Mouse (Mus musculus): ENCODE measurements around the gene Trp53i13. TPM values are rescaled to one million over a fixed set of nuclear protein-coding genes. Genes with fewer than 3 reads are reported as not detected.

The Trp53i13 gene
- polyA plus RNA-seq, 1 experiment from 2014 or later: 31.7 TPM

DNA sequence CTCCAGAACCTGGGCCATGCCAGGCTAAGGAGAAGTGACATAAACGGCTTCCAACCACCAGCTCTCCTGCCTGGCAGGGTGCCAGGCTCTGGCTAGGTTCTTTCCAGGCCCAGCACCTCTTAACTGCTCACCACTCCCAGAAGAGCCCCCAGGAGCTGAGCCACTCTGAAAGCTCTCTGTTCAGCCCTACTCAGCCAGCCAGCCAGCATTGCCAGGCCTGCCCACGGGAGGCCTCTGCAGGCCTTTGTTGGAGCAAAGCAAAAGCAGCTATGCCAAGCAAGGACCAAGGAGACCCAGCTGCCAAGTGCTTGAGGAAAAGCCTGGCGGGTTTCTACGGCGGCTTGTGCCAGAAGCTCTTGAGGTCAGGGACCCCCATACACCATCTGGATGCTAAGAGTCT, 29.0 kb downstream of the Trp53i13 start:
- Histone ChIP-seq H3K4me2 (peak overlapping the region; percentile 81), H3K9ac (peak overlapping the region; percentile 30; the same call in 1 of the 2 replicates), H3K27ac (peak overlapping the region; percentile 57), H3K4me3 (replicated peaks) (peak overlapping the region; percentile 0; the same call in 1 of the 2 replicates), H3K27me3 (no peaks in the 10 kb centered on the region), H3K9me3 (no peaks in the 10 kb centered on the region), H3K4me1 (peaks cover 76% of the 10 kb centered on the region), H3K36me3 (replicated peaks) (peaks cover 3% of the 10 kb centered on the region; the same call in 1 of the 2 replicates)
- no peak for ATAC-seq (ENCODE audit: low FRiP score)
- WGBS: 56% methylated on average over 5 of the region's 5 CpGs

DNA sequence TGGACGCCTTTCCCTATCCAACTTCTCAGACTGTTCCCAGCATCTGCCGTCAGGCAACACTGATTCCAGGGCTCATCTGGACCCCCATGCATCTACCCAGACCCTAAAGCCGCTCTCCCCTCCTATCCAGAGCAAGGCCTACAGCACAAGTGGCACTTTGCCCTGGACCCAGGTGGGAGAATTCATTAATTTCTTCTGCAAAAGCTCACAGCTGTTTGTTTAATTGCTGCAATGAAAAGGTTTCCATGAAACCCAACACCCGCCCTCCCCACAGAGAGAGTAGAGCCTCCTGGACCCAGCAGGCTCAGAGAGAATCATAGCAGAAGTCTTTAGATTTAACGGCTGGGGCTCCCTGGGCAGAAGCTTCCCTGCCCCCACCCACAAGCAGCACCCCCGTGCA, 30.6 kb downstream of the Trp53i13 start:
- no peak; the same call in 1 of the 2 replicates for ATAC-seq (ENCODE audit: low FRiP score)
- peaks cover 67% of the 10 kb centered on the region for H3K4me1 ChIP-seq
- no peaks in the 10 kb centered on the region for H3K9me3 ChIP-seq
- WGBS: 35% methylated on average over 6 of the region's 6 CpGs
- H3K36me3 ChIP-seq (replicated peaks): peaks cover 3% of the 10 kb centered on the region; the same call in 1 of the 2 replicates
- 0 out of 2 replicates have a peak overlapping the region, but pooled peaks have one; percentile 1 for H3K4me3 ChIP-seq (replicated peaks)
- peak overlapping the region; percentile 57 for H3K27ac ChIP-seq
- no peak overlapping the region; the same call in 1 of the 2 replicates for H3K9ac ChIP-seq
- H3K4me2 ChIP-seq: peak overlapping the region; percentile 81
- no peaks in the 10 kb centered on the region for H3K27me3 ChIP-seq

DNA sequence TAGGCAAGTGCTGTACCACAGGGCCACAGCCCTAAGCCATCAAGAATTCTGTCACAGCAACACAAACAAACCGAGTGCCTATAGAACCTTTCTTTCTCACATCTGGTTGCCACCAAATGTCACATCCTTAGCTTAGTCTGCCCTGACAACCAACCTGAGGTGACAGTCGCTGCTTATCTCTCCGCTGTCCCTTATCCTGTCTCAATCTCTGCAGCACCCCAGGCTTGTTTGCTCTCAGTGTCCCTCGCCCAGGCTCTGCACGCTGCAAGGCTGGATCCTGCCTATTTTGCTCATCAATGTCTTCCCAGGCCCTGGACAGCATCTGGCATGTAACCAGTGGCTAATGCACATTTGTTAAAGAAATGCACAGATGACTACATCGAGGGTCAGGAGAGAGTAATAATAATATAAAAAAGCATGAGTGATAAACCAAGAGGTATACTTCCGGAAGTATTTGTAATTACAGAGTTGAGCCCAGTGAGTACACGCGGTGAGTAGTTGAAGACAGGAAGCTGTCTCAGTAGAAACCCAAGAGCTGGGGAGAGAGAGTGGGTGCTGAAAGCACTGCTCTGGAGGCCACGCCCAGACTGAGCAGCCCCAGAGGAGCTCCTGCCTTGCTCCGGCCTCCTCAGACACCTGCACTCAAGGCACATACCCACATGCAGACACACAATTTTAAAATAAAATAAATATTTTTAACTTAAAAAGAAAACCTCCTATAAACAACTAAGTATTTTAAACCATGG, 32.1 kb downstream of the Trp53i13 start:
- no peak for ATAC-seq (ENCODE audit: low FRiP score)
- Histone ChIP-seq H3K27me3 (no peaks in the 10 kb centered on the region), H3K4me1 (peaks cover 62% of the 10 kb centered on the region), H3K36me3 (replicated peaks) (peaks cover 3% of the 10 kb centered on the region; the same call in 1 of the 2 replicates), H3K4me3 (replicated peaks) (no peak overlapping the region), H3K27ac (no peak overlapping the region), H3K9me3 (no peaks in the 10 kb centered on the region), H3K4me2 (no peak overlapping the region), H3K9ac (no peak overlapping the region)
- 84% methylated on average over 11 of the region's 11 CpGs for WGBS

GRCm38 (mm10) chr11:77483043-77483442, 32.7 kb downstream of the Trp53i13 start:
- ATAC-seq (ENCODE audit: low FRiP score): no peak
- Histone ChIP-seq H3K9me3 (no peaks in the 10 kb centered on the region), H3K4me2 (no peak overlapping the region), H3K36me3 (replicated peaks) (peaks cover 3% of the 10 kb centered on the region; the same call in 1 of the 2 replicates), H3K4me1 (peaks cover 55% of the 10 kb centered on the region), H3K4me3 (replicated peaks) (no peak overlapping the region), H3K27ac (no peak overlapping the region), H3K9ac (no peak overlapping the region), H3K27me3 (no peaks in the 10 kb centered on the region)
- 70% methylated on average over 3 of the region's 3 CpGs for WGBS

DNA sequence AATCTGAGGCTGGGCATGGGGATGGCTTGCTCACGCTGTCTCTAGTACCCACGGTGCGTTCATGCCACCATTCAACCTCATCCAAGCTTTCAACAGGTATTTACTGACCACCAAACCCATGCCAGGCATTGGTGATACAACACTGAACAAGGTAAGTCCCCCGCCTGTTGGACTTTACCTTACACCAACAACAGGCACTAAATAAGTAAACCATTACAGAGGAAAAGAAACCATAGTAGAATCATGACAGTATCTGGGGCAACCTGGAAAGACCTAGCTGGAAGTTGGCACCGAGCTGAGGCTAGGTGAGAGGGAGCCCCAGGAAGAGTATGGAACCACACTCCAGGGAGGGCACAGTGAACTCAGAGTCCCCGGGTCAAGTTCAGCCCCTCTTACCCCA, 38.9 kb downstream of the Trp53i13 start:
- WGBS: 90% methylated on average over 6 of the region's 6 CpGs
- H3K4me1 ChIP-seq: peaks cover 8% of the 10 kb centered on the region; the same call in 1 of the 2 replicates
- no peaks in the 10 kb centered on the region for H3K9me3 ChIP-seq
- H3K27ac ChIP-seq: no peak overlapping the region
- ATAC-seq (ENCODE audit: low FRiP score): no peak
- H3K9ac ChIP-seq: no peak overlapping the region
- H3K4me3 ChIP-seq (replicated peaks): no peak overlapping the region
- no peak overlapping the region for H3K4me2 ChIP-seq
- no peaks in the 10 kb centered on the region for H3K27me3 ChIP-seq
- H3K36me3 ChIP-seq (replicated peaks): peaks cover 38% of the 10 kb centered on the region

DNA sequence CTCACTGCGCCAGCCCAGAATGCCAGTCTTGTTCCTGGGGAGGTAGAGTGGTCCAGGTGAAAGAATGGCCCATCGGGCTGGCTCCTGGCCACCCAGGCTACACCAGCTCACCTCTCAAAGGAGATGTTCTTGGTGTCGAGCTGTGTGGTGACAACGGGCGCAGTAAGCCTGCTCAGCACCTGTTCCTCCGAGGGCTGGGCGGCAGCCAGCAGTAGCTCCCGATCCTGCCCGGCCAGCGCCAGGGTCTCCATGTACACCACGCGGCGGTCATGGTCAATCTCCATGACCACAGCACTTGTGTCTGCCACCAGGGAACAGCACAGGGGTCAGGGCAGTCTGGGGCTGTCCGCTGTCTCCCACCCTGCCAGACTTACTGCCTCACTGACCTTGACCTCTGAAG, 39.6 kb downstream of the Trp53i13 start:
- WGBS: 95% methylated on average over 14 of the region's 14 CpGs
- Histone ChIP-seq H3K27me3 (no peaks in the 10 kb centered on the region), H3K4me2 (no peak overlapping the region), H3K9me3 (no peaks in the 10 kb centered on the region), H3K36me3 (replicated peaks) (peaks cover 44% of the 10 kb centered on the region), H3K9ac (no peak overlapping the region), H3K4me1 (0 out of 2 replicates have a peak, but pooled peaks cover 4% of the 10 kb centered on the region), H3K4me3 (replicated peaks) (no peak overlapping the region), H3K27ac (no peak overlapping the region)
- no peak for ATAC-seq (ENCODE audit: low FRiP score)

DNA sequence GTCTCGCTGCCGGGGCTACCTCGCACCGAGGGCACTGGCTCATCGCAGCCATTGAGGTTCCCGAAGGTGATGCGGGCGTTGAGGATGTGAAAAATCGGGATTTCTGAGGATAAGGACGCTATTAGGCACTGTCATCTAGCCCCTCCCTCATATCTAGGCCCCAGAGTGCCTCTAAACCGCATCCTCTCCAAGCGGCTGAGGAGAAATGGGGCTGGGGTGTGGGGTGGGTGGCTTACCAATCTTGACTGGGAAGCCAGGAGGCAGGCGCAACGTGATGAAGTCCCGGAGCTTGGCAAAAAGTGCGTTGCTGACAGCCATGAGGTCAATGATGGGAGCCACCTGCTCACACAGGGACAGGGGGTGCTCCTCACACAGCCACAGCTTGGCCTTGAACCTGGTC, 43.0 kb downstream of the Trp53i13 start:
- peaks cover 57% of the 10 kb centered on the region for H3K36me3 ChIP-seq (replicated peaks)
- H3K4me3 ChIP-seq (replicated peaks): no peak overlapping the region
- peaks cover 3% of the 10 kb centered on the region; the same call in 1 of the 2 replicates for H3K4me1 ChIP-seq
- H3K27me3 ChIP-seq: peaks cover 18% of the 10 kb centered on the region
- H3K4me2 ChIP-seq: no peak overlapping the region
- no peak overlapping the region for H3K9ac ChIP-seq
- ATAC-seq (ENCODE audit: low FRiP score): no peak
- no peaks in the 10 kb centered on the region for H3K9me3 ChIP-seq
- 91% methylated on average over 16 of the region's 16 CpGs for WGBS
- H3K27ac ChIP-seq: no peak overlapping the region

GRCm38 (mm10) chr11:77471407-77471806, 44.4 kb downstream of the Trp53i13 start:
- 75% methylated on average over 26 of the region's 29 CpGs for WGBS
- H3K27me3 ChIP-seq: peaks cover 31% of the 10 kb centered on the region
- no peak for ATAC-seq (ENCODE audit: low FRiP score)

GRCm38 (mm10) chr11:77468397-77468796, 47.4 kb downstream of the Trp53i13 start:
- WGBS: 86% methylated on average over 9 of the region's 9 CpGs
- H3K4me3 ChIP-seq (replicated peaks): no peak overlapping the region
- no peak for ATAC-seq (ENCODE audit: low FRiP score)
- peaks cover 6% of the 10 kb centered on the region; the same call in 1 of the 2 replicates for H3K4me1 ChIP-seq
- H3K9me3 ChIP-seq: no peaks in the 10 kb centered on the region
- no peak overlapping the region for H3K27ac ChIP-seq
- peaks cover 61% of the 10 kb centered on the region for H3K27me3 ChIP-seq
- no peak overlapping the region for H3K9ac ChIP-seq
- no peak overlapping the region for H3K4me2 ChIP-seq
- peaks cover 34% of the 10 kb centered on the region for H3K36me3 ChIP-seq (replicated peaks)

More at GRCm38 (mm10) chr11:77471407-77471806, 44.4 kb downstream of the Trp53i13 start:
- Histone ChIP-seq H3K4me3 (replicated peaks) (no peak overlapping the region), H3K27ac (no peak overlapping the region), H3K4me1 (peaks cover 6% of the 10 kb centered on the region; the same call in 1 of the 2 replicates), H3K4me2 (no peak overlapping the region), H3K9me3 (no peaks in the 10 kb centered on the region), H3K36me3 (replicated peaks) (peaks cover 54% of the 10 kb centered on the region), H3K9ac (no peak overlapping the region)

GRCm38 (mm10) chr11:77467784-77468183, 48.0 kb downstream of the Trp53i13 start:
- H3K27ac ChIP-seq: no peak overlapping the region
- WGBS: 10% methylated on average over 20 of the region's 20 CpGs
- ATAC-seq (ENCODE audit: low FRiP score): no peak

DNA sequence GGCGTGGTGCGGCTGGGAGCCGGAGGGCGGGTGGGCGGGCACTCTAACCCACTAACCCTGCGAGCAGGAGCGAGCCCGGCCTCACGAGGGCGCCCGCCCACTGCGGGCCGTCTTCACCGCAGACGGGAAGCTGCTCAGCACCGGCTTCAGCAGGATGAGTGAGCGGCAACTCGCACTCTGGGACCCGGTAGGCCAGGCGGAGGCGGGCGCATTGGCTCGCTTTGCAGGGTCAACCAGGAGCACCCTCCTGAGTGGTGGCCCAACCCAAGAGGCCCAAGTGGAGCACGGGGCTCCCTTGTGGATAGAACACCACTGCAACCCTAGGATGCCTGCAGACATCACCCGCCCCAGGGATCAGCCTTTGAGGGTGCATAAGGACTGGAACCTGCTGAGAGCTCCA, 48.6 kb downstream of the Trp53i13 start:
- peaks cover 22% of the 10 kb centered on the region for H3K36me3 ChIP-seq (replicated peaks)
- H3K27ac ChIP-seq: no peak overlapping the region
- H3K4me1 ChIP-seq: peaks cover 15% of the 10 kb centered on the region
- 5% methylated on average over 25 of the region's 25 CpGs for WGBS
- ATAC-seq (ENCODE audit: low FRiP score): no peak; the same call in 1 of the 2 replicates
- no peak overlapping the region for H3K9ac ChIP-seq
- no peak overlapping the region; the same call in 1 of the 2 replicates for H3K4me2 ChIP-seq
- no peak overlapping the region for H3K4me3 ChIP-seq (replicated peaks)
- peaks cover 73% of the 10 kb centered on the region for H3K27me3 ChIP-seq
- H3K9me3 ChIP-seq: no peaks in the 10 kb centered on the region

More at GRCm38 (mm10) chr11:77467784-77468183, 48.0 kb downstream of the Trp53i13 start:
- H3K9ac ChIP-seq: no peak overlapping the region
- peak overlapping the region; percentile 31 for H3K4me2 ChIP-seq
- H3K36me3 ChIP-seq (replicated peaks): peaks cover 28% of the 10 kb centered on the region
- H3K9me3 ChIP-seq: no peaks in the 10 kb centered on the region
- H3K4me1 ChIP-seq: peaks cover 9% of the 10 kb centered on the region
- peaks cover 67% of the 10 kb centered on the region for H3K27me3 ChIP-seq
- no peak overlapping the region for H3K4me3 ChIP-seq (replicated peaks)

- Histone ChIP-seq H3K9me3 (no peaks in the 10 kb centered on the region), H3K9ac (no peak overlapping the region), H3K4me1 (peaks cover 21% of the 10 kb centered on the region), H3K27me3 (peaks cover 79% of the 10 kb centered on the region), H3K4me3 (replicated peaks) (no peak overlapping the region), H3K4me2 (no peak overlapping the region), H3K27ac (no peak overlapping the region), H3K36me3 (replicated peaks) (peaks cover 16% of the 10 kb centered on the region)
- WGBS: 34% methylated on average over 9 of the region's 9 CpGs
- no peak for ATAC-seq (ENCODE audit: low FRiP score)
These were observed 49.2 kb downstream of the Trp53i13 start for GRCm38 (mm10) chr11:77466544-77466943.
